Mouse (Mus musculus): ENCODE measurements around the gene Emg1. TPM values are rescaled to one million over a fixed set of nuclear protein-coding genes. Genes with fewer than 3 reads are reported as not detected.
"Not testable (repeated sequence)": the region's sequence is repeated elsewhere in the genome, so short reads cannot be mapped to it uniquely, and the experiment has no call there.

Gene Emg1
- total RNA-seq, 2 experiments from 2014 or later, result 99.3 to 101 TPM

GRCm38 (mm10) chr6:124685606-124686386, 26.2 kb downstream of the Emg1 start:
- no peak for DNase-seq (ENCODE audit: low spot score in 2 of 2)

GRCm38 (mm10) chr6:124683591-124684417, 28.2 kb downstream of the Emg1 start:
- DNase-seq (ENCODE audit: low spot score in 2 of 2), result peak in 1 of 2 experiments; percentile 56

- not testable (repeated sequence) for DNase-seq (ENCODE audit: low spot score in 2 of 2)
These were observed 29.7 kb downstream of the Emg1 start for GRCm38 (mm10) chr6:124682291-124682690.

DNA sequence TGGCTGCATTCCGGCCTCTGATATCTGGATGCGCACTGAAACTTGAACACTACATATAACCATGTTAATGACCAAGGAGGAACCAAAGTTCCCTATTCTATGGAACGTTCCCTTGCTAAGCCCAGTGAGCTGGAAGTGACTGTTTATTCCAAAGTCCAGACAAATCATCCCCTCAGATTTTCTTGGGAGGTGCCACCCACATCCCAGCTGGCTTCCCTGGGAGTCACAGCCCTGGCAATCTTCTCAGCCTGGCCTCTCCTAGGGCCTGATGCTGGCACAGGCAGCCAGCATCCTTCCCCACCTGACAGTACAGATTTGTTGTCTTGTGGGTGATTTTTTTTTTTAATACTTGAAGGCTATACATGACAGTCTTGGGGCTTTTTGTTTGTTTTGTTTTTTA, 32.5 kb downstream of the Emg1 start:
- DNase-seq (ENCODE audit: low spot score in 2 of 2), result no peak

DNA sequence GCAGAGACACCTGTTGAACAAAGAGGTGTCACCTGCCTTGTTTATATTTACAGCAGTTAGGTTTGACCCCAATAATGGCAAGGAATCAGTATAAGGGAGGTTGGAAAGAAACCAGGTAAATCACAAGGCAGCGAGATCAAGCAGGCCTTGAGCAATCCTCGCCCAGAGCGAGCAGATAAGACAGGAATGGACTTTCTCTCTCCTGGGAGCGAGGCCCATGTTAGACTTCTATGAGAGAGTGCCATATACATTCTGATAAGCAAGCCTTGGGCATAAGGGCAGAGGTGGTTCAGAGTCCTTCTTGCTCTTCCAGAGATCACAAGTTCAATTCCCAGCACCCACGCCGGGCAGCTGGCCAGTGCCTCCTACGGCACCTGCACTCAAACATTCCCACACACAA, 33.2 kb downstream of the Emg1 start:
- no peak for DNase-seq (ENCODE audit: low spot score in 2 of 2)

- DNase-seq (ENCODE audit: low spot score in 2 of 2), result no peak
These were observed 35.8 kb downstream of the Emg1 start for GRCm38 (mm10) chr6:124676171-124676570.

- no peak for DNase-seq (ENCODE audit: low spot score in 2 of 2)
These were observed 37.4 kb downstream of the Emg1 start for GRCm38 (mm10) chr6:124674591-124674990.

DNA sequence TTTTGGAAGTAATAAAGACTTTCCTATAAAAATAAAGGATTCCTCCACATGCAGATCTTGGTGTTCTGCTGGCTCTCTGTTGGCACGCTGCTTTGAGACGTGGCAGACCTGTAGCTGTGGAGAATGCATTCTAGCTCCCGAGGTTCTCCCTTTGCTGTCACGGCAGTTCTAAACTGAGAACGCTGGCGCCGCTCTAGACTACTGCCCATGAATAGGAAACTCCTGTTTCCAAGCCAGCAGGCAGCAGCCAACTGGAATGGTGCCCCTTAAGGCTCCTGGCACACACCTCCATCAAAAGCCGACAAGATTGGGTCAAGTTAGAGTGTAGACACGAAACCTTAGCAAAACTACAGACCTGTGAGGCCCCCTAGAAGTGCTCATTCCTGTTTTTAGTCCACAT, 38.4 kb downstream of the Emg1 start:
- no peak for DNase-seq (ENCODE audit: low spot score in 2 of 2)

DNA sequence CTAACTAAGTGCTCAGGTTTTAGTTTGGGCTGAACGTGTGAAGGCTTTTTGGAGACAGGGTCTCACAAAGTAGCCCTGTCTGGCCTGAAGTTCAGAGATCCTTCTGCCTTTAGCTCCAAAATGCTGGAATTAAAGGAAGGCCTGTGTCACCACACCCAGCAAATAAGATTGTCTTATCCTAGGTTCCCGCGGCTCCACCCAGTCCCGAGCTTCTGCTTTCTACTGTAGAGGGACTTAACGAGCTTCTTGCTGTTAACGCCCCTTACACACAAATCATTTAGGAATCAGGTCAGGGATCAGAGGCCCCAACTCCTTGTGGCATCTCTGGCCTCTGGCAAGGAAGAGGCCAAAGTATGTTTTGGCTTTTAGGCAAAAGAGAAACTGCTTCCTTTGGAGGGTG, 39.9 kb downstream of the Emg1 start:
- no peak for DNase-seq (ENCODE audit: low spot score in 2 of 2)

DNA sequence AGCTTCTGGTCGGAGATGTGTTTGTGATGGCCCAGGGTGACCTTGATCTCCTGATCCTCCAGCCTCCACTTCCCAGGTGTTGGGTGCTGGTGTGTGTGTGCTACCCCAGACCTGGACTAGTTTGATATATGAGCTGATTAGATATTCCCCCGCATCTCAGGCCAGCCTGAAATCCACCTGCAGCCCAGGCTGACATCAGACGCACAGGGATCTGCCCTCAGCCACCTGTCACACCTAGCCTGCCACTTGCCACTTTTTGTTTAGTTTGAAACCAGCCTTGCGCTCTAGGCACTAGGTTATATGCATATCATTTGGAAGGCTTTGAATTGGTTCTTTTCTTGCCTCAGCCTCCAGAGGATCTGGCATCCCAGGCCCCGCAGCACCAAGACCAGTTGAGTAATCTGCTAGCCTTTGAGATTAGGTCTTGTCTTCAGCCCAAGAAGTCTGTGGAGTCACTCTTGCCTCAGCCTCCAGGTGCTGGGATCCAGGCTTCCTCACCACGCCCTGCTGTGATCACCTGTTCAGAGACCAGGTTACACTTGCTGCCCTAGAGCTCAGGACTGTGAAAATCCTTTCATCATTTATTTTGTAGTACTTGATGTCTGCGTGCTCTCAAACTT, 41.6 kb downstream of the Emg1 start:
- DNase-seq (ENCODE audit: low spot score in 2 of 2), result no peak

DNA sequence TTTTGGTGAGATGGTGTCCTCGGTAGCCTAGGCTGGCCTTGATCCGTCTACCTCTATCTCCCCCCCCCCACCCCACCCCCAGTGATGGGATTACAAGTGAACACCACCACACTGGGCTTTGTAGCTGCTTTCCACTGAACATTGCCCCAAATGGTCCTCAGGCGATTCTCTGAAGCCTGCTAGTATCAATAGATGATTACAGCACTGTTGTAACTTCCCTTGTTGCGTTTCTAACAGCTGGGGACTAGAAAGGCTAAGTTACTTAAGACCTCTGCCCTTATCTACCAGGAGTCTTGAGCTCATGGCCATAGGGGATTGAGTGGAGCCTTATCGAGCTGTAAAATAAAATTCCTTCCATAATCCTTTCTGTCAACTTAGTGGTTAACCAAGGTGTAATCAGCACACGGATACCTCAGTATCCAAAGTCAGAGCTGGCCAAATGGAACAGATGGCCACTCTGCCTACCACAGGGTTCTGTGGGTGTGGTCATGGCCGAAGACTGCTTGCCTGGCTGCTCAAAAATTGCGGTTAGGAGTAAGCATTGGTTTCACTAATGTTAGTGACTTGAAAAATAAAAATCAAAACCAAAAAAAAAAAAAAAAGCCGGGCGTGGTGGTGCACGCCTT, 42.6 kb downstream of the Emg1 start:
- no peak for DNase-seq (ENCODE audit: low spot score in 2 of 2)

DNA sequence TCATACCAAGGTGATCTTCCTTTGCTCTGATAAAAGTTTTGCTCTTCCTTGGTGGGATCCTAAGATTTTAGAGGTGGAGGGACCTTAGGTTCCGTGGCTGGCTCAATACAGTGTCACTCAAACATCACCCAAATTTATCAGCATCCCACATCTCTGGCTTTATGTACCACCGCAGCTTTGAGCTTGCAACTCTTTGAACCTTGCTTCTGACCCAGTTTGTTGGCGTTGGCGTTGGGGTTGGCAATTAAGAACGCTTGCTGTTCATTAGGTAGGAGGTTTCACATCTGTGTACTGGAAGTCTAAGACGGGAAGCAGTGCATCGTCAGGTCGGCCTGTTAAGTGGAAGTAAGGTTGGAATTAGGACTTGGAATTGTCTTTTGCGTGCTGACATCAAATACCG, 47.0 kb downstream of the Emg1 start:
- DNase-seq (ENCODE audit: low spot score in 2 of 2), result no peak

- no peak for DNase-seq (ENCODE audit: low spot score in 2 of 2)
These were observed 47.7 kb downstream of the Emg1 start for GRCm38 (mm10) chr6:124664256-124664655.

DNA sequence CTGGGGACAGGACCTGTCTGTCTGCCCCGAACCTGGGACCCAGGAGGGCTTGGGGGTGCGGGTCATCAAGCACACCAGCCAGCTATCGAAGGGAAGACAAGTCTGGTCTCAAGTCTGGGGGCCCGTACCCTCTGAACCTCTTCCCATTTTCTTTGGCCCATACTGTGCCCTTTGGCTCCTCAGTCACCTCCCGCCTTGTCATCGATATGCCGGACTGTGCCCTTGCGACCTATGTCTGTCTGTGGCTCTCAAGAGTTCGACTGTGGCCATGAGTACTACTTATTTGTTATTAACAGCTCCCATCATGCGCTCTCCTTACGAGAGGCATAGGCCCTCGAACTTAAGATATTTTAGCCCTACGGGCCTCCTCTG, 48.6 kb downstream of the Emg1 start:
- DNase-seq (ENCODE audit: low spot score in 2 of 2), result no peak

GRCm38 (mm10) chr6:124662477-124663423, 49.2 kb downstream of the Emg1 start, which contains the start of gene Lpcat3:
Gene Lpcat3 (plus strand): TSS chr6:124663027.
- DNase-seq (ENCODE audit: low spot score in 2 of 2), result peak; percentile 96 to 99

GRCm38 (mm10) chr6:124661995-124662394, 50.0 kb downstream of the Emg1 start:
- DNase-seq (ENCODE audit: low spot score in 2 of 2), result no peak

GRCm38 (mm10) chr6:124661156-124661806, 50.7 kb downstream of the Emg1 start:
- no peak for DNase-seq (ENCODE audit: low spot score in 2 of 2)

GRCm38 (mm10) chr6:124658067-124658466, 53.9 kb downstream of the Emg1 start:
- DNase-seq (ENCODE audit: low spot score in 2 of 2), result no peak

GRCm38 (mm10) chr6:124655893-124656292, 56.1 kb downstream of the Emg1 start:
- no peak for DNase-seq (ENCODE audit: low spot score in 2 of 2)

Measured in adrenal gland, postnatal 4 days (tissue).